Mouse (Mus musculus) yolk sac, embryonic 10.5 days (tissue): ENCODE results near the gene Cxcl12.
A peak's percentile ranks its signal among the peaks of the same experiment; 100 is the strongest.

Experiments used
- DNase-seq: peaks from one replicate; pipeline ENCODE4 v3.0.0-alpha.2; 2017; ENCODE audit warnings: low spot score

Gene Cxcl12

GRCm38 (mm10) chr6:117168321-117169011 is at the start of gene Cxcl12:
TSS of gene Cxcl12 (plus strand) at chr6:117168535.
- DNase-seq = peak; percentile 78

DNA sequence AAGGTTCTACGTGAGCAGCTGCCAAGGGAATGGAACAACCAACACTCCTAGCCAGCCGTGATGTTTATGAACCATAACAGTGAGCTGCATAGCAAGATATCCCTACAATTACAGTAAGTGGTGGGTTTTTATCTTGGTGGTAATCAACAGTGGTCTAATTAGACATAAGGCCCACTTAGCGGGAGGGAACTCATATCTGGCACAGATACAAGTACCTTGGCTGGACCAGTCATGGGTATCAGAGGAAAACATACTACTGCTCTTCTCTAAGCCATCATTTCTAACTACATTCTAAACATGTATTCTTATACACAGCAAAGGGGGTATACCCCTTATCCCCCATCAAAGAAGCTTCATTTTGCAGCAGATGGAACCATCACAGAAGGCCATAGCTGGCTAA is 46.3 kb upstream of the Cxcl12 start:
- DNase-seq = no peak

- no peak for DNase-seq
Observed at GRCm38 (mm10) chr6:117126356-117126755, 42.0 kb upstream of the Cxcl12 start.

DNA sequence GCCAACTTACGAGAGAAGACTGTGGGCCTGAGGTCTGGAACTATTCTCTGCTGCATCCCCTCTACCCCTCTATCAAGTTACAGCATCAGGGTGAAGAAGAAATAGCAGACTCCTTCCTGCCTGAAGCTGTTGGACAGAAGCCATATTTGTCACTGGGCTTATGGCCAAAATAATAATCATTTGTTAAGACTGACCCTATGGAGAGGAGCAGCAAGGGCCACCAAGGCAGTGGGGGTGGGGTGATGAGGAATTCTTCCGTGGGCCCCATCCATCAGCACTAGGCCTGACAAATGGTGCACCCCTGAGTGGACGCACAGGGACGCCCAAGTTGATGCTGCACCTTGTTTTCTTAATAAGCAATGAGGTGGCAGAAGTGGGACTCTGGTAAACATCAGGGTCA is 38.9 kb upstream of the Cxcl12 start:
- DNase-seq = no peak

- DNase-seq = no peak
Observed at GRCm38 (mm10) chr6:117130680-117131111, 37.6 kb upstream of the Cxcl12 start.

- no peak for DNase-seq
Observed at GRCm38 (mm10) chr6:117134526-117134925, 33.8 kb upstream of the Cxcl12 start.

DNA sequence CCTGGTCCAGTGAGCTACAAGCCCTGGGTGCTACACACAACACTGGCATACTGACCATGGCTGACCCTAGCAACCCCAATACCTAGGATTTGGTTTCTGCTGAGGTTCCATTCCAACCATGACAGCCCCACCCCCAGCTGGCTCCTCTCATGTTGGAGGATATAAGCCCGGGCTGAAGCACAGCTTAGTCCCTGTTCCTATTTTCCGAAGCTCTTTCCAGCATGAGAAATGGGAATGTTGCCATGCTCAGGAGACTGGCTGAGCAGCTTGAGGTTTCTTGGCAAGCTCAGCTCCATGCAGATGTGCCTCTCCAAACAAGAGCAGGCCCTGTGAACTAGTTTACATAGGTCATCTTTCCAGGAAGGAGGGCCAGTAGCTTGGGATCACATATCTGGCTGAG is 30.6 kb upstream of the Cxcl12 start:
- DNase-seq = no peak

DNA sequence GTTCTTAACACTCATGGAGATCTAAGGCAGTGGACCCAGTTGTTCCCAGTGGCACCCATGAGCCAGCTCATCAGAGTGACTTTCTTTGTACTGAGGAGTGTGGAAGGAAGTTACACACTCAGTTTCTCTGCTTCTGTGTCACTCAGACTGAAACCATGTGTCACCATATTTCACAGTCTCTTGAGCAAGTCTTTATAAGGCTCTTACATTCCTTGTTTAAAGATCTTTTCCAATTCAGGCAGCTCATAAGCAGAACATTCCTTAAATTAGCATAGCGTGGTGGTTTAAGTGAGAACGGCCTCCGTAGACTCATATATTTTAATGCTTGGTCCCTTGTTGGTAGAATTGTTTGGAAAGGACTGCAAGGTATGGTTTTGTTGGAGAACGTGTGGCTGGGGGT is 27.4 kb upstream of the Cxcl12 start:
- no peak for DNase-seq

GRCm38 (mm10) chr6:117146951-117147350 is 21.4 kb upstream of the Cxcl12 start:
- no peak for DNase-seq

DNA sequence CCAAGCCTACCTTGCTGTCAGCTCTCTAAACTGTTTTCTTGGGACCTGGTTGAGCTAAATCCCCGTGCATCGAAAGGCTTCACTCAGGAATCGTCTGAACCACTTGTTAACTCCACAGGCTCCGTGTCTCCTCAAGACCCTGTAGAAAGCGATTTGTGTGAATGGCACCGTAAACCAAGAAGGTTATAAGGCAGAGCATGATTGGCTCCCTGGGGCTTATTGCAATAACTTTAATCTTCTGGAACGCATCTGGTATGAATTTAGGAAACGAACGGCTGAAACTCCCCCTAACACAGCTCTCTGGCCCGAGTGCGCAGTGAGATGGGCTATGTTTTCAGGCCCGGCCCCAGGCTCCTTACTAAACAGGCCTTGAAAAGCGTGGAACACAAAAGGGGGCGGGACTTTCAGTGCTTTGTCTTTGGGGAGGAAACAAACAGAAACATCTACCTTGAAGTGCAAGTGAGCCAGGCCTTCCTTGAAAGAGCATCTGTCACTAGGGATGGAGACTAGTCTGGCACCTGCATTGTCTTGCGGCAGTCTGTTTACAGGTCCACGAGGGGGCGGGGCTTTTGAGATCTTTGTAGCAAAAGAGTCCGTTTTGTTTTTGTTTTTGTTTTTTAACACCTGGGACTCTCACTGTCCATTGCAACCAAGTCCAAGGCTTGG is 16.7 kb upstream of the Cxcl12 start:
- no peak for DNase-seq

GRCm38 (mm10) chr6:117153046-117153445 is 15.3 kb upstream of the Cxcl12 start:
- no peak for DNase-seq

- DNase-seq = no peak
Observed at GRCm38 (mm10) chr6:117156846-117157245, 11.5 kb upstream of the Cxcl12 start.

- DNase-seq = peak; percentile 26
Observed at GRCm38 (mm10) chr6:117159710-117160690, 8.3 kb upstream of the Cxcl12 start.

DNA sequence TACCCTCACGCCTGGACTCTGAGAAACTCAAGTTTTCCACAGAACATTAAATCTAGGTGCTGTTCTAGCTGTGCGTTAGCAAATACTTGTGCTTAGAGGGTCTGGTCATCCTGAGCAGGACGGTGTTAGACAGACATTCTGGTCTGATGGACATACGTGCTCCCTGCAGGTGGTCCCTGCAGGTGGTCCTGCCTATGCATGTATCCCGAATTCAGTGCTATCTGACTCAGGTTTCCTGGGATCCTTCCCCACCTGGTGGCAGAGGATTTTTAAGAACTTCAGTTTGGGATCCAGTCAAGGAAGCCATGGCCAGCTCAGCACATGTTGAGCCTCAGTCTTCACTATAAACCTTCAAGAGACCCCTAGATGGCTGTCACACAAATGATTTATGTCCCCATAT is 4.8 kb upstream of the Cxcl12 start:
- no peak for DNase-seq

DNA sequence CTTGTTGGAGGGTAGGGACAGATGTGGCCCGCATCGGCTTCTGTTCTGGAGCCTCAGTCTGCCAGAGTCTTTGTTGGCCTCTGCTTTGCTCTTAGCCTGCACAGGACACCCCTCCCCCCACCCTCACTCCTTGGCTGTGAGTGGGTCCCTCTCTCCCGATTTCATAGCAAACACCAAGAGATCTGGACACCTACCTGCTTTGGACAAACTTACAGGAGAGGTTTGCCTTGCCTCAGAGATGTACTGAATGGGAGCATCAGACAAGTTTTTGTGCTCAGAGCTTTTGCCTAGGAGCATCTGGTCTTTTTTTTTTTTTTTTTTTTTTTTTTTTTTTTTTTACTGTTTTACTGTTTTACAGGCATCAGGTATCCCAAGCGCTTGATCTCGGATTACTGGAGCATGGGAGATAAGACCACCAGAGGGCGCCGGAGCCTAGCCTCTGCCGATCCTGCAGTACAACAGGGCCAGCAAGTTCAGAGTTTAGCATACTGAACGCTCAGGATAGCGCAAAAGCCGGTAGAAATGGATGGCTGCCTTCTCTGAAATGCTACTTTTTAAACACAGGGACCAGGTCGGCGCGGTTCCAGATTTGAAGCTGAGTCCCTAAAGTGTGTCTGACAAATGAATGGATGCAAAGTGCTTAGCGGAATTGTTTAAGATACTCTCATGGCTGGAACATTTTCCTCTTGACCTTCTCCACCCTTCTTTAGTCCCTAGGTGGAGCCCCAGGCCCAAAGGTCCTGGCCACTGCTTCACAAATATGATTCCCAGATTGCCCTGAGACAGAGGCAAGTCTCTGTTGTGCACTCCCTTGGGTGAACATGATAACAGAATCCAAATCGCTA is 1.5 kb upstream of the Cxcl12 start:
- DNase-seq = peak; percentile 85

- DNase-seq = no peak
Observed at GRCm38 (mm10) chr6:117167426-117167730, 957 bp upstream of the Cxcl12 start.

DNA sequence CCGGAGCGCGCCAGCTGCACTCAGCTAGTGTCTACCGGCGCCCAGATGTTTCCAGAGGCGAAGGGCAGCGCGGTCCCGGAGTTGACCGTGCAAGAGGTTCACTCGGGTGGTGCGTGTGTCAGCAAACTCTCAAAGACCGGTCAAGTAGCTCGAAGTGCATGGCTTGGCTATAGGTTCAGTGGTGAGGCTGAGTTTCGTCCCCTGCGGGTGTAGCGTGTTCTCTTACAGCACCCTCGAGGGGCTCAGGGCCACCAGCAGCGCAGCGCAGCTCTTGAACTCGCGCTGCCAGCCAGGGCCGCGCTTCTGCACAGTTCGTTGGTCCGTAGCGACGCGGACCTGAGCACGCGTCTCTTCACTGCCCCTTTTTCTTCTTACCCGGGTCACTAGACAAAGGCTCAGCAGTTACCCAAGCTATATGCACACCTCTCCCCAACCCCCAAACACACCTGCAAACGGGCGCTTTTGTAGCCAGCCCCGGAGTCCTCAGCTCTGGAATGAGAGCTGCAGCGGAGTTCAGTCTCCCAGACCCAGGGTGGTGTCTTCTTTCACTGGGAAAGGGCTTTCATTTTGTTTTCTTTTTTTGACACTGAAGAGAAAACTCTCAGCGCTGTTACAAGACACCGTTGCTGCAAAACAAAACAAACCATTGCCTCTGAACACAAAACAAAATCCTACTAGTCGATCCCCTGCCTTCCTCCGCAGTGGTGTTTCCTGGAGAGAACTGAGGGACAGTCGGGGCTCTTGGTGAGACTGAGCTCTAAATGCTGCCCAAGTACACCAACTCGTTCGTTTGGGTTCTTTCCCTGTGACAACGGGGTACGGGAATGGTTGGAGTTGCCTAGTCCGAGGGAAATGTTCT is 945 bp downstream of the Cxcl12 start:
- peak; percentile 19 for DNase-seq

- DNase-seq = no peak
Observed at GRCm38 (mm10) chr6:117169910-117170747, 1.8 kb downstream of the Cxcl12 start.

GRCm38 (mm10) chr6:117172358-117172757 is 4.0 kb downstream of the Cxcl12 start:
- DNase-seq = no peak

GRCm38 (mm10) chr6:117173876-117174275 is 5.5 kb downstream of the Cxcl12 start:
- peak; percentile 61 for DNase-seq
